Mouse (Mus musculus) bone marrow, adult 2 months (tissue): Measurements from ENCODE around the gene Stox2.

Experiments
- CTCF ChIP-seq: fragments of 200-500 bp; IDR thresholded peaks from 2 replicates; pipeline ENCODE4 v1.5.1; 2011; ENCODE audit warnings: low read length, control low read depth; ENCODE audit not compliant: control insufficient read depth, insufficient read depth
- POLR2A ChIP-seq: fragments of 200-500 bp; IDR thresholded peaks from 2 replicates; pipeline ENCODE4 v1.6.1; 2011; ENCODE audit warnings: low read depth, mild to moderate bottlenecking, control low read depth, low read length, borderline replicate concordance; ENCODE audit not compliant: control insufficient read depth

- TF ChIP-seq CTCF (no peak), POLR2A (no peak)
Observed at GRCm38 (mm10) chr8:47435412-47435811, 10.8 kb downstream of the Stox2 start.
